Mouse (Mus musculus) hindbrain, embryonic 16.5 days (tissue): ENCODE results near the gene Srxn1. TPM values are rescaled to one million over a fixed set of nuclear protein-coding genes. Genes with fewer than 3 reads are reported as not detected.

Experiments
- ATAC-seq: fragments of 200-750 bp; cut with Nextera tagmentation; 2 replicates; pipeline ENCODE4 v1.8.0; 2017; ENCODE audit warnings: moderate TSS enrichment, moderate library complexity
- H3K27ac ChIP-seq: fragments of 300-500 bp; sonication (generic); 2 replicates; pipeline ENCODE4 v1.5.1; 2014; ENCODE audit warnings: low read depth, mild to moderate bottlenecking, control low read depth, low read length, moderate library complexity
- H3K27me3 ChIP-seq: fragments of 300-500 bp; sonication (generic); replicated peaks from 2 replicates; pipeline ENCODE4 v1.6.1; 2014; ENCODE audit warnings: low read length; ENCODE audit not compliant: control insufficient read depth, insufficient read depth
- H3K36me3 ChIP-seq: fragments of 300-500 bp; sonication (generic); 2 replicates; pipeline ENCODE4 v1.6.1; 2014; ENCODE audit warnings: mild to moderate bottlenecking, low read length, moderate library complexity, mixed read lengths; ENCODE audit not compliant: control insufficient read depth, insufficient read depth
- H3K4me1 ChIP-seq: fragments of 300-500 bp; sonication (generic); 2 replicates; pipeline ENCODE4 v1.6.1; 2014; ENCODE audit warnings: low read depth, low read length; ENCODE audit not compliant: control insufficient read depth, insufficient read depth
- H3K4me2 ChIP-seq: fragments of 300-500 bp; sonication (generic); 2 replicates; pipeline ENCODE4 v1.6.1; 2014; ENCODE audit warnings: mild to moderate bottlenecking, low read length, control low read depth, moderate library complexity
- H3K4me3 ChIP-seq: fragments of 300-500 bp; sonication (generic); 2 replicates; pipeline ENCODE4 v1.5.1; 2014; ENCODE audit warnings: mild to moderate bottlenecking, low read length, control low read depth, moderate library complexity
- H3K9ac ChIP-seq: fragments of 300-500 bp; sonication (generic); 2 replicates; pipeline ENCODE4 v1.6.1; 2014; ENCODE audit warnings: low read depth, mild to moderate bottlenecking, control low read depth, low read length, moderate library complexity
- H3K9me3 ChIP-seq: fragments of 300-500 bp; sonication (generic); 2 replicates; pipeline ENCODE4 v1.6.1; 2014; ENCODE audit warnings: mild to moderate bottlenecking, low read length, moderate library complexity; ENCODE audit not compliant: control insufficient read depth
- WGBS: fragments of 180-500 bp; shearing (Covaris S2); extraction: QIAGEN DNeasy Blood & Tissue Kit; methylation state at CpG from one replicate; pipeline ENCODE4 v1.1.7; 2014; 5-methylcytosine and 5-hydroxymethylcytosine counted together
- polyA plus RNA-seq: library from polyadenylated mRNA; unstranded; fragments of >200 nt; fragmentation: Nextera tagmentation; extraction: Ambion mirVana; gene quantifications from 2 replicates; pipeline ENCODE4 v1.2.1, GENCODE M21; 2015

Srxn1 gene
- polyA plus RNA-seq, 1 experiment from 2014 or later = 32.1 TPM

GRCm38 (mm10) chr2:152143279-152144157 is 38.2 kb downstream of the Srxn1 start, which contains the start of gene Tcf15:
TSS of gene Tcf15 (plus strand) at chr2:152143561.
- H3K4me1 ChIP-seq = peaks cover 21% of the 10 kb centered on the region
- under 1% methylated on average over 99 of the region's 118 CpGs for WGBS

GRCm38 (mm10) chr2:152144158-152144450 is 38.8 kb downstream of the Srxn1 start:
- WGBS = 22% methylated on average over 9 of the region's 9 CpGs
- ATAC-seq = no peak
- Histone ChIP-seq H3K4me2 (peak overlapping the region; percentile 64), H3K27ac (no peak overlapping the region), H3K27me3 (peaks cover 22% of the 10 kb centered on the region), H3K4me3 (peak overlapping the region; percentile 46), H3K9me3 (no peaks in the 10 kb centered on the region), H3K9ac (peak overlapping the region; percentile 51; the same call in 1 of the 2 replicates), H3K4me1 (peaks cover 21% of the 10 kb centered on the region), H3K36me3 (no peaks in the 10 kb centered on the region)

More at GRCm38 (mm10) chr2:152143279-152144157, 38.2 kb downstream of the Srxn1 start, which contains the start of gene Tcf15:
- Histone ChIP-seq H3K9me3 (no peaks in the 10 kb centered on the region), H3K36me3 (no peaks in the 10 kb centered on the region), H3K27me3 (peaks cover 22% of the 10 kb centered on the region), H3K9ac (peak within 1 kb of the TSS; percentile 51), H3K4me3 (peak within 1 kb of the TSS; percentile 46), H3K4me2 (peak within 1 kb of the TSS; percentile 64), H3K27ac (no peak within 1 kb of the TSS)
- peak; percentile 65 for ATAC-seq

- Histone ChIP-seq H3K4me1 (peaks cover 21% of the 10 kb centered on the region), H3K4me2 (peak overlapping the region; percentile 64; the same call in 1 of the 2 replicates), H3K27ac (no peak overlapping the region), H3K27me3 (peaks cover 22% of the 10 kb centered on the region), H3K4me3 (peak overlapping the region; percentile 46; the same call in 1 of the 2 replicates), H3K9me3 (no peaks in the 10 kb centered on the region), H3K9ac (no peak overlapping the region), H3K36me3 (no peaks in the 10 kb centered on the region)
- whole genome bisulfite sequencing = 49% methylated on average over 5 of the region's 5 CpGs
- ATAC-seq = no peak
Observed at GRCm38 (mm10) chr2:152144501-152144900, 39.2 kb downstream of the Srxn1 start.

- WGBS = 56% methylated on average over 2 of the region's 2 CpGs
- no peak for ATAC-seq
- Histone ChIP-seq H3K9ac (no peak overlapping the region), H3K36me3 (no peaks in the 10 kb centered on the region), H3K27ac (no peak overlapping the region), H3K4me1 (peaks cover 21% of the 10 kb centered on the region), H3K4me2 (no peak overlapping the region), H3K27me3 (peaks cover 22% of the 10 kb centered on the region), H3K4me3 (no peak overlapping the region), H3K9me3 (no peaks in the 10 kb centered on the region)
Observed at GRCm38 (mm10) chr2:152145711-152146110, 40.4 kb downstream of the Srxn1 start.

GRCm38 (mm10) chr2:152147079-152147478 is 41.8 kb downstream of the Srxn1 start:
- no peak for ATAC-seq
- 72% methylated on average over 3 of the region's 3 CpGs for WGBS
- H3K9ac ChIP-seq = no peak overlapping the region
- H3K27ac ChIP-seq = no peak overlapping the region
- peaks cover 14% of the 10 kb centered on the region for H3K4me1 ChIP-seq
- peaks cover 22% of the 10 kb centered on the region for H3K27me3 ChIP-seq
- H3K9me3 ChIP-seq = no peaks in the 10 kb centered on the region
- no peak overlapping the region for H3K4me3 ChIP-seq
- H3K36me3 ChIP-seq = no peaks in the 10 kb centered on the region
- no peak overlapping the region for H3K4me2 ChIP-seq

GRCm38 (mm10) chr2:152148675-152149074 is 43.4 kb downstream of the Srxn1 start:
- ATAC-seq = no peak
- H3K9me3 ChIP-seq = no peaks in the 10 kb centered on the region
- H3K9ac ChIP-seq = no peak overlapping the region
- H3K36me3 ChIP-seq = no peaks in the 10 kb centered on the region
- WGBS = 87% methylated on average over 9 of the region's 9 CpGs
- H3K27ac ChIP-seq = no peak overlapping the region
- H3K4me3 ChIP-seq = no peak overlapping the region
- no peak overlapping the region for H3K4me2 ChIP-seq
- peaks cover 4% of the 10 kb centered on the region for H3K4me1 ChIP-seq
- H3K27me3 ChIP-seq = peaks cover 15% of the 10 kb centered on the region

GRCm38 (mm10) chr2:152149891-152150290 is 44.6 kb downstream of the Srxn1 start:
- H3K4me1 ChIP-seq = no peaks in the 10 kb centered on the region
- peaks cover 4% of the 10 kb centered on the region for H3K27me3 ChIP-seq
- no peak for ATAC-seq
- no peaks in the 10 kb centered on the region for H3K9me3 ChIP-seq
- H3K9ac ChIP-seq = no peak overlapping the region
- WGBS = 7% methylated on average over 4 of the region's 4 CpGs
- H3K36me3 ChIP-seq = no peaks in the 10 kb centered on the region
- no peak overlapping the region for H3K4me3 ChIP-seq
- no peak overlapping the region for H3K27ac ChIP-seq
- no peak overlapping the region for H3K4me2 ChIP-seq

- no peaks in the 10 kb centered on the region for H3K36me3 ChIP-seq
- no peaks in the 10 kb centered on the region for H3K27me3 ChIP-seq
- H3K9ac ChIP-seq = no peak overlapping the region
- H3K4me3 ChIP-seq = no peak overlapping the region
- WGBS = 63% methylated on average over 6 of the region's 6 CpGs
- no peaks in the 10 kb centered on the region for H3K4me1 ChIP-seq
- no peaks in the 10 kb centered on the region for H3K9me3 ChIP-seq
- no peak overlapping the region for H3K27ac ChIP-seq
- ATAC-seq = no peak
- H3K4me2 ChIP-seq = no peak overlapping the region
Observed at GRCm38 (mm10) chr2:152150373-152150772, 45.1 kb downstream of the Srxn1 start.

- no peaks in the 10 kb centered on the region for H3K9me3 ChIP-seq
- H3K27me3 ChIP-seq = no peaks in the 10 kb centered on the region
- no peaks in the 10 kb centered on the region for H3K36me3 ChIP-seq
- no peak overlapping the region for H3K4me2 ChIP-seq
- H3K4me3 ChIP-seq = no peak overlapping the region
- H3K4me1 ChIP-seq = no peaks in the 10 kb centered on the region
- ATAC-seq = no peak
- H3K9ac ChIP-seq = no peak overlapping the region
- WGBS = 18% methylated on average over 3 of the region's 3 CpGs
- H3K27ac ChIP-seq = no peak overlapping the region
Observed at GRCm38 (mm10) chr2:152153361-152153760, 48.0 kb downstream of the Srxn1 start.
